Mouse (Mus musculus) embryonic fibroblast, embryonic 13.5 days (primary cell): ENCODE results near the gene Chp1.

Experiments used
- CTCF ChIP-seq: IDR thresholded peaks from 2 replicates; pipeline ENCODE4 v1.5.1; 2011; ENCODE audit warnings: mild to moderate bottlenecking, control low read depth, low read length, moderate library complexity, borderline replicate concordance; ENCODE audit not compliant: insufficient read depth
- POLR2A ChIP-seq: IDR thresholded peaks from 2 replicates; pipeline ENCODE4 v1.6.1; 2011; ENCODE audit warnings: low read depth, mild to moderate bottlenecking, control low read depth, low read length, moderate library complexity

DNA sequence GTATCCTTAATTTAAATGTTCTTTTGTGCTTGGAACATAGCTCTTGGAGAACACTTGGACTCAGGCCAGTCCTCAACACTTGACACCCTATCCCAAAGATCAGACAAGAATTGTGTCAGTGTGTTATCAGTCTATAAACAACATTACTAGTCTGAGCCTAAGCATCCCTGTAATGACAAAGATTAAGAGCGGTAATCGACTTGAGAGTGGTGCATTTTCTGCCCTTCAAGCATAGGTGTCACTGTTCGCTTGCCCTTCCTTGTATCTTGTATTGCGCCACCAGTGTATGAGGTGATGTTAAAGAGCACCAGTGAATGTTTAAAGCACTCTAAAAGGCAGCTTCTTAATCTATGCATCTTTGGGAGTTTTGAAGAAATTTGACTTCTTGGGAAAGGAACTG is 59.5 kb downstream of the Chp1 start:
- TF ChIP-seq CTCF (no peak), POLR2A (no peak)
